ENCODE assay signal across 8 mouse cellular contexts in the genomic region with DNA sequence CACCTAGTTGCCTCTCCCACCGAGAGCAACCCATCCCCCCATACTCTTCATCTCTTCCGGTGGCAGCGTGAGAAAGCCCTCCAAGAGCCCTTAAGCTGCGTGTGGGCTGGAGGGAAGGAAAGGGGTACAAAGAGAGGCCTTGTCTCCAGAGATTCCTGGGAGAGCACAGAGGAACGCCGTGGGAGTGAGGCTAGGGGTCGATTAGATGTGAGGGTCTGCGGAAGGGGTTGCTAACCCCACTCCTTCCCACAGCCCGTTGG. TPM values are rescaled to one million over a fixed set of nuclear protein-coding genes. Genes with fewer than 3 reads are reported as not detected.
A peak's percentile ranks its signal among the peaks of the same experiment; 100 is the strongest.
DNase-seq lines count a peak whose midpoint lies in the region; TF ChIP-seq lines count a peak whose summit lies in the region.

No protein-coding gene starts in this region.

- peak overlapping the region; percentile 86 for H3K9ac ChIP-seq in heart, adult 2 months (ENCODE audit: low read depth, low read length)

- no peaks in the 10 kb centered on the region for H3K79me2 ChIP-seq in heart, adult 2 months (replicated peaks; ENCODE audit: control insufficient read depth, insufficient read depth, low read length)

- WGBS in heart, adult 2 months = 5% methylated on average over 9 of the region's 9 CpGs
- WGBS in hindbrain, embryonic 10.5 days = under 1% methylated on average over 9 of the region's 9 CpGs

- TF ChIP-seq POLR2A in heart, adult 2 months (IDR thresholded peaks at IDR 0.05; ENCODE audit: insufficient read depth, low read depth, low read length) = no peak

- no peak for TF ChIP-seq EP300 in heart, adult 2 months (IDR thresholded peaks at IDR 0.05; ENCODE audit: insufficient read depth, low read depth, low read length)

- H3K27me3 ChIP-seq in heart, adult 2 months (ENCODE audit: control insufficient read depth, insufficient read depth, low read length) = no peaks in the 10 kb centered on the region
- peaks cover 3% of the 10 kb centered on the region; the same call in 1 of the 2 replicates for H3K27me3 ChIP-seq in hindbrain, embryonic 10.5 days (ENCODE audit: insufficient read depth, poor library complexity, severe bottlenecking)

- TF ChIP-seq CTCF in heart, adult 2 months (IDR thresholded peaks at IDR 0.05) = no peak

- H3K4me1 ChIP-seq in heart, adult 2 months (ENCODE audit: control insufficient read depth, insufficient read depth, low read length) = peaks cover 15% of the 10 kb centered on the region
- peaks cover 48% of the 10 kb centered on the region for H3K4me1 ChIP-seq in hindbrain, embryonic 10.5 days (replicated peaks)

- H3K36me3 ChIP-seq in heart, adult 2 months (ENCODE audit: control insufficient read depth, insufficient read depth, low read length) = peaks cover 4% of the 10 kb centered on the region; the same call in 1 of the 2 replicates
- H3K36me3 ChIP-seq in hindbrain, embryonic 10.5 days = peaks cover 39% of the 10 kb centered on the region

- no peak for DNase-seq in heart, adult 2 months
- no peak for DNase-seq in heart, adult 18-20 months
- DNase-seq in R1 (ENCODE audit: low read depth, low spot score) (peak; percentile 60), MN1 (ENCODE audit: low spot score) (no peak)
- DNase-seq in hindbrain, embryonic 10.5 days (ENCODE audit: low spot score) = no peak
- DNase-seq in lung, postnatal 14 days = peak; percentile 11
- peak; percentile 75 for DNase-seq in thymus, postnatal 14 days
- no peak for DNase-seq in adrenal gland, postnatal 36 days

- peak overlapping the region; percentile 59 for H3K27ac ChIP-seq in heart, adult 2 months
- H3K27ac ChIP-seq in hindbrain, embryonic 10.5 days = peak overlapping the region; percentile 92

- peak overlapping the region; percentile 58 for H3K4me3 ChIP-seq in heart, adult 2 months
- peak overlapping the region; percentile 75 for H3K4me3 ChIP-seq in hindbrain, embryonic 10.5 days

- intact Hi-C loops in heart, adult 2 months (cut with DNase I) = loop anchor here (1.0 kb wide), 1 partner anchor 27 kb away; a partner anchor contains a TSS

- H3K9me3 ChIP-seq in hindbrain, embryonic 10.5 days = no peaks in the 10 kb centered on the region

RNA-seq across cellular contexts. Expression of a gene that starts 0.8 kb away (rescaled TPM):
- total RNA-seq in heart, adult 2 months (2021) = 10 to 100 TPM in 1 of 2 experiments, 1 to 10 TPM in 1; 9.6 to 11.0 TPM
- 18.5 and 20.3 TPM in 2 replicates for polyA plus RNA-seq in heart, adult 2 months (2012; rRNA removed)
- 10 to 100 TPM in 1 of 2 experiments, 1 to 10 TPM in 1; 9.5 to 13.1 TPM for total RNA-seq in heart, adult 18-20 months (2021)
- polyA plus RNA-seq in hindbrain, embryonic 10.5 days (2016; fragmentation: Nextera tagmentation; extraction: Ambion mirVana) = 48.1 and 51.3 TPM in 2 replicates
- 1 to 10 TPM; 7.8 to 9.8 TPM for total RNA-seq in adrenal gland, postnatal 36 days (2021)

RNA-seq across cellular contexts. Expression of a gene that starts 13.2 kb away (rescaled TPM):
- 10 to 100 TPM; 31.8 to 36.2 TPM for total RNA-seq in heart, adult 2 months (2021)
- 60.2 and 60.8 TPM in 2 replicates for polyA plus RNA-seq in heart, adult 2 months (2012; rRNA removed)
- total RNA-seq in heart, adult 18-20 months (2021) = 10 to 100 TPM; 32.6 to 33.6 TPM
- polyA plus RNA-seq in hindbrain, embryonic 10.5 days (2016; fragmentation: Nextera tagmentation; extraction: Ambion mirVana) = 57.8 and 59.7 TPM in 2 replicates
- total RNA-seq in adrenal gland, postnatal 36 days (2021) = 10 to 100 TPM; 20.5 to 27.0 TPM

RNA-seq across cellular contexts. Expression of a gene that starts 13.3 kb away (rescaled TPM):
- 1 to 10 TPM in 1 of 2 experiments, under 1 TPM in 1; 0.84 to 1.7 TPM for total RNA-seq in heart, adult 2 months (2021)
- 0.59 and 1.2 TPM in 2 replicates for polyA plus RNA-seq in heart, adult 2 months (2012; rRNA removed)
- total RNA-seq in heart, adult 18-20 months (2021) = 1 to 10 TPM in 1 of 2 experiments, under 1 TPM in 1; 0.74 to 1.9 TPM
- polyA plus RNA-seq in hindbrain, embryonic 10.5 days (2016; fragmentation: Nextera tagmentation; extraction: Ambion mirVana) = 1.1 and 1.2 TPM in 2 replicates
- 1 to 10 TPM in 1 of 2 experiments, under 1 TPM in 1; 0.50 to 1.2 TPM for total RNA-seq in adrenal gland, postnatal 36 days (2021)

RNA-seq across cellular contexts. Expression of a gene that starts 26.8 kb away (rescaled TPM):
- 1 to 10 TPM; 6.9 to 7.9 TPM for total RNA-seq in heart, adult 2 months (2021)
- polyA plus RNA-seq in heart, adult 2 months (2012; rRNA removed) = 6.0 and 8.7 TPM in 2 replicates
- 1 to 10 TPM; 6.5 to 7.7 TPM for total RNA-seq in heart, adult 18-20 months (2021)
- 18.6 TPM in 2 replicates for polyA plus RNA-seq in hindbrain, embryonic 10.5 days (2016; fragmentation: Nextera tagmentation; extraction: Ambion mirVana)
- 10 to 100 TPM; 16.9 to 19.9 TPM for total RNA-seq in adrenal gland, postnatal 36 days (2021)

RNA-seq across cellular contexts. Expression of a gene that starts 42.3 kb away (rescaled TPM):
- total RNA-seq in heart, adult 2 months (2021) = 100 to 1,000 TPM; 137 to 151 TPM
- 131 and 193 TPM in 2 replicates for polyA plus RNA-seq in heart, adult 2 months (2012; rRNA removed)
- 100 to 1,000 TPM; 131 to 151 TPM for total RNA-seq in heart, adult 18-20 months (2021)
- polyA plus RNA-seq in hindbrain, embryonic 10.5 days (2016; fragmentation: Nextera tagmentation; extraction: Ambion mirVana) = 87.6 and 110 TPM in 2 replicates
- 100 to 1,000 TPM; 215 to 243 TPM for total RNA-seq in adrenal gland, postnatal 36 days (2021)

Comparison
In these comparisons a context has a peak if more than half of its experiments do, and no peak if none do; other contexts are left out.
1. DNase-seq: peak in R1 (single experiment), lung, postnatal 14 days (single experiment) and thymus, postnatal 14 days (single experiment); none in heart, adult 2 months (0 of 2), heart, adult 18-20 months (0 of 2), hindbrain, embryonic 10.5 days (single experiment), MN1 (single experiment) and adrenal gland, postnatal 36 days (0 of 2).